Mouse (Mus musculus) myocyte (in vitro differentiated cells): Measurements from ENCODE around the gene Gm20716. TPM values are rescaled to one million over a fixed set of nuclear protein-coding genes. Genes with fewer than 3 reads are reported as not detected.
"Not testable (repeated sequence)": the region's sequence is repeated elsewhere in the genome, so short reads cannot be mapped to it uniquely, and the experiment has no call there.

Source experiments
- H3K27me3 ChIP-seq: one replicate; pipeline ENCODE4 v1.6.1; 2011; ENCODE audit not compliant: control insufficient read depth, insufficient read depth, insufficient read length
- H3K36me3 ChIP-seq: one replicate; pipeline ENCODE4 v1.6.1; 2011; ENCODE audit not compliant: control insufficient read depth, insufficient read depth
- H3K4me2 ChIP-seq: one replicate; pipeline ENCODE4 v1.6.1; 2011; ENCODE audit warnings: low read depth, control low read depth
- H3K4me3 ChIP-seq: one replicate; pipeline ENCODE4 v1.5.1; 2011; ENCODE audit warnings: mild to moderate bottlenecking, control low read depth, moderate library complexity
- H3K79me2 ChIP-seq: one replicate; pipeline ENCODE4 v1.6.1; 2011; ENCODE audit not compliant: control insufficient read depth, insufficient read depth
- H3ac ChIP-seq: one replicate; pipeline ENCODE4 v1.6.1; 2011; ENCODE audit not compliant: control insufficient read depth, insufficient read length
- CEBPB ChIP-seq: IDR thresholded peaks from 2 replicates; pipeline ENCODE4 v1.6.1; 2011; ENCODE audit warnings: mild to moderate bottlenecking, moderate library complexity; ENCODE audit not compliant: poor library complexity, insufficient read depth, severe bottlenecking
- E2F4 ChIP-seq: IDR thresholded peaks from one replicate; pipeline ENCODE4 v1.6.1; 2011; ENCODE audit warnings: mild to moderate bottlenecking, control low read depth, moderate library complexity; ENCODE audit not compliant: insufficient read depth
- MAX ChIP-seq: IDR thresholded peaks from one replicate; pipeline ENCODE4 v1.6.1; 2011; ENCODE audit warnings: low read depth, mild to moderate bottlenecking, control low read depth
- MYOD1 ChIP-seq, 3 experiments: IDR thresholded peaks; one replicate each; pipeline ENCODE4 v1.6.1; 2011; ENCODE audit warnings: control low read depth in 2 of 3, low read depth in 2 of 3, mild to moderate bottlenecking in 2 of 3, moderate library complexity in 1 of 3; ENCODE audit not compliant: insufficient read length in 2 of 3, control insufficient read depth in 1 of 3
- MYOG ChIP-seq, 3 experiments: IDR thresholded peaks; one replicate each; pipeline ENCODE4 v1.6.1; 2011; ENCODE audit warnings: control low read depth in 2 of 3, low read depth in 2 of 3, mild to moderate bottlenecking in 2 of 3; ENCODE audit not compliant: insufficient read length in 2 of 3, control insufficient read depth in 1 of 3, insufficient read depth in 1 of 3
- POLR2A ChIP-seq: IDR thresholded peaks from one replicate; pipeline ENCODE4 v1.6.1; 2011; ENCODE audit warnings: low read depth, mild to moderate bottlenecking, control low read depth, moderate library complexity; ENCODE audit not compliant: insufficient read length
- POLR2AphosphoS2 ChIP-seq: IDR thresholded peaks from one replicate; pipeline ENCODE4 v1.6.1; 2011; ENCODE audit warnings: low read depth, control low read depth; ENCODE audit not compliant: insufficient read length
- REST ChIP-seq: IDR thresholded peaks from one replicate; pipeline ENCODE4 v1.6.1; 2011; ENCODE audit warnings: mild to moderate bottlenecking, control low read depth, moderate library complexity; ENCODE audit not compliant: insufficient read depth, insufficient read length
- SRF ChIP-seq: IDR thresholded peaks from one replicate; pipeline ENCODE4 v1.6.1; 2011; ENCODE audit warnings: low read depth; ENCODE audit not compliant: control insufficient read depth, insufficient read length
- TCF12 ChIP-seq: IDR thresholded peaks from one replicate; pipeline ENCODE4 v1.6.1; 2011; ENCODE audit warnings: mild to moderate bottlenecking, control low read depth; ENCODE audit not compliant: poor library complexity, insufficient read depth, severe bottlenecking
- TCF3 ChIP-seq: IDR thresholded peaks from one replicate; pipeline ENCODE4 v1.6.1; 2011; ENCODE audit warnings: low read depth, control low read depth; ENCODE audit not compliant: insufficient read length
- USF1 ChIP-seq: IDR thresholded peaks from one replicate; pipeline ENCODE4 v1.6.1; 2011; ENCODE audit warnings: low read depth, mild to moderate bottlenecking, control low read depth, moderate library complexity
- polyA plus RNA-seq: library from polyadenylated mRNA; unstranded; fragments of >200 nt; fragmentation: generic; extraction: Trizol; gene quantifications from one replicate; pipeline ENCODE4 v1.2.1, GENCODE M21; 2012; ENCODE audit warnings: missing spikeins

Gm20716 gene
- polyA plus RNA-seq, 1 experiment = 24.4 TPM

DNA sequence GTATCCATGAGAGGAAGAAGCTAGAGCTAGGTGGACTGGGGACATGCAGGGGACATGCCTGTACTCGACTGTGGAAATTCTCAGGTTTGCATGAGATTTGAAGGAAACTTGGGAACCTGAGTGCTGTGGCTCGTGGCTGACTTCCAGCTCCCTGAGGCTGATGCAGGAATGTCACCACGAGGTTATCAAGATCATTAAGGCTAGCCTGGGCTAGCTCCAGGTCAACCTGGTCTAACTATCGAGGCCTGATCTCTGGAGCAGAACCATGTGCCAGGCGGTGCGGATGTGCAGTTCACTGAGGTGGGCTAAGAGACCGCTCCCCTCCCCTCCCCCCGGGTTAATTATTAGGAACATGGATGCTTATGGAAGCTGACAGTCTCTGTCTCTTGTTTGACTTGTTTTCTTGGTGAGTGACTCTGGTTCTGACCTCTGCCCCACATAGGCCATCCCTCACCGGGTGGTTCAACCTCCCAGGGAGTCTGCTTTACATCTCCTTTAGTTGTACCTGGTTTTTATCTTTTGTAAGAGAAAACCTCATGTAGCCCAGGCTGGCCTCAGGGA, 69.7 kb downstream of the Gm20716 start:
- Histone ChIP-seq H3K79me2 (no peaks in the 10 kb centered on the region), H3K4me3 (no peak overlapping the region), H3K4me2 (no peak overlapping the region), H3K36me3 (no peaks in the 10 kb centered on the region), H3K27me3 (no peaks in the 10 kb centered on the region), H3ac (no peak overlapping the region)
- TF ChIP-seq POLR2AphosphoS2 (no peak), MYOD1 (IDR thresholded peaks at IDR 0.05; ENCODE audit: control insufficient read depth in 1 of 3, insufficient read length in 2 of 3, low read depth in 2 of 3) (no peak), USF1 (no peak), E2F4 (no peak), POLR2A (no peak), CEBPB (no peak), REST (no peak), MAX (no peak), SRF (no peak), TCF12 (no peak), TCF3 (no peak), MYOG (IDR thresholded peaks at IDR 0.05; ENCODE audit: control insufficient read depth in 1 of 3, insufficient read depth in 1 of 3, insufficient read length in 2 of 3, low read depth in 2 of 3) (no peak)

DNA sequence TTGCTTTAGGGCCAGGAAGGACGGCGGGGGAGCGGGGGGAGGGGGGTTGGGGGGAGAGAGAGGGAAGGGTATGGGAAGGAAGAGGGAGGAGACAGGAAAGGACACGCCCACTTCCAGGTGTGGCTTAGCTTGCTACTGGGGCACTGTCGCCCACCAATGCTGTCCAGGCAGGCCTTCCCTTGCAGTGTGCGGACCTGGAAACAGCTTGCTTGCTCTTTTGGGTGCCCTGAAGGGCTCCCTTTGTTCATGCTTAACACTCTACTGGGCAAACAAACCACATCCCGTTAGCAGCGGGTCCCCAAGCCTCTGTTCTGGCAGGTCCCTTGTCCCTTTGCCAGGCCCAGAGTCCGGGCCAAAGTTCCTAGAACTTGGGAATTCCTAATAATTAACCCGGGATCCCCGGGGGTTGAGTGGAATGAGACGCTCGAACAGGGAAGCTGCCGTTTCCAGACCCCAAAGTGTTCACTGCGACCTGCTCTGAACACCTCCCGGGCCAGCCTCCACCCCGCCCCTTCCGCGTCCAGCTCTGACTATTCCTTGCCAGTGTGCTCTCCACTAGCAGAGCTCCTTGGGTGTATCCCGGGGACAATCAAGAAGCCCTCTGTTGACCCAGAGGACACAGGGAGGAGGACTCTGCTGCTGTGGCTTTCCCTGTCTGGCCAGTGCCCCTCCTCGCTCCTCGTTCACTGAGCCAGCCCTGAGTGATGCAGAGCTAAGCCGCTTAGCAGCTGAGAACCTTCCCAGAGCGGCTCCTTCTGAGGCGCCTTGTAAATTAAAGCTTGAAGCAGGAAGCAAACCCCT, 71.1 kb downstream of the Gm20716 start:
- Histone ChIP-seq H3K27me3 (no peaks in the 10 kb centered on the region), H3K4me2 (no peak overlapping the region), H3K79me2 (no peaks in the 10 kb centered on the region), H3K4me3 (no peak overlapping the region), H3ac (no peak overlapping the region), H3K36me3 (no peaks in the 10 kb centered on the region)
- TF ChIP-seq MAX = no peak
- TF ChIP-seq USF1 = no peak
- no peak for TF ChIP-seq CEBPB
- no peak for TF ChIP-seq E2F4
- TF ChIP-seq POLR2AphosphoS2 = no peak
- no peak for TF ChIP-seq MYOG (IDR thresholded peaks at IDR 0.05; ENCODE audit: control insufficient read depth in 1 of 3, insufficient read depth in 1 of 3, insufficient read length in 2 of 3, low read depth in 2 of 3)
- no peak for TF ChIP-seq REST
- no peak for TF ChIP-seq TCF3
- TF ChIP-seq POLR2A = no peak
- no peak for TF ChIP-seq TCF12

DNA sequence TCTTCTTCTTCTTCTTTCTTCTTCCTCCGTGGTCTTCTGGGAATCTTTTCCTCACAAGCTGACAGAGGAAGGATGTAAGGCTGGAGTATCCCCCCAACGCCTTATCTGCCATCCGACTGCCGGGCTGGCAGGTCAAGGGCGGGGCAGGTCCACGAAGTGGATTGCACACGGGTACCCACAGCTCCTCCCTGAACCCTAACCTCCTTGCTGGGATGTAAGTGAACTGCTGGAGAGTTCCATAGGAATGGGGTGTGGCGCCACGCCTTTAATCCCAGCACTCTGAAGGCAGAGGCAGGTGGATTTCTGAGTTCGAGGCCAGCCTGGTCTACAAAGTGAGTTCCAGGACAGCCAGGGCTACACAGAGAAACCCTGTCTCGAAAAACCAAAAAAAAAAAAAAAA, 72.2 kb downstream of the Gm20716 start:
- not testable (repeated sequence) for H3K79me2 ChIP-seq, H3K4me2 ChIP-seq, H3K36me3 ChIP-seq, H3K4me3 ChIP-seq, H3K27me3 ChIP-seq, H3ac ChIP-seq

DNA sequence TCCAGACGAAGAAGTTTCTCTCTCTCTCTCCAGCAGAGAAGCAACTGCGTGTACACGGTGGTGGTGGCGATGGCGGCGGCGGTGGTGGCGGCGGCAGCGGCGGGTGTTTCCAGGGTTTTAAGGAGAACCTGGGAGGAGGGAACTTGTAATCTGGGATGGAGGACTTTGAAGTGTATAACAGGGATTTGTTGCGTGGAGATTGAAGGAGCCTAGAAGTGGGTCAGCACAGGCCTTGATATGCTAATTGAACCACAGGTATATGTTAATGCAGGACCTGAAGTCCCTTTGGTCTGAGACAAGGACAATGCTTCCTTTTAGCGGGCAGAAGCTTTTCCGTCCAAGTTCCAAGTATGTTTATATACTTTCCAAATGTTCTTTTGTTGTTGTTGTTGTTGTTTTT, 73.8 kb downstream of the Gm20716 start:
- Histone ChIP-seq H3K36me3 (no peaks in the 10 kb centered on the region), H3K27me3 (no peaks in the 10 kb centered on the region), H3K4me2 (no peak overlapping the region), H3ac (no peak overlapping the region), H3K79me2 (no peaks in the 10 kb centered on the region), H3K4me3 (no peak overlapping the region)
- no peak for TF ChIP-seq E2F4
- no peak for TF ChIP-seq MYOD1 (IDR thresholded peaks at IDR 0.05; ENCODE audit: control insufficient read depth in 1 of 3, insufficient read length in 2 of 3, low read depth in 2 of 3)
- TF ChIP-seq CEBPB = no peak

GRCm38 (mm10) chr2:168155666-168156065, 74.5 kb downstream of the Gm20716 start:
- Histone ChIP-seq H3K79me2 (no peaks in the 10 kb centered on the region), H3ac (no peak overlapping the region), H3K36me3 (no peaks in the 10 kb centered on the region), H3K4me3 (no peak overlapping the region), H3K4me2 (no peak overlapping the region), H3K27me3 (no peaks in the 10 kb centered on the region)
- no peak for TF ChIP-seq MYOG (IDR thresholded peaks at IDR 0.05; ENCODE audit: control insufficient read depth in 1 of 3, insufficient read depth in 1 of 3, insufficient read length in 2 of 3, low read depth in 2 of 3)
- TF ChIP-seq POLR2AphosphoS2 = no peak
- no peak for TF ChIP-seq REST
- TF ChIP-seq MAX = no peak
- TF ChIP-seq MYOD1 (IDR thresholded peaks at IDR 0.05; ENCODE audit: control insufficient read depth in 1 of 3, insufficient read length in 2 of 3, low read depth in 2 of 3) = no peak
- TF ChIP-seq E2F4 = no peak
- no peak for TF ChIP-seq CEBPB
- no peak for TF ChIP-seq TCF3
- TF ChIP-seq POLR2A = no peak
- TF ChIP-seq SRF = no peak
- no peak for TF ChIP-seq USF1
- no peak for TF ChIP-seq TCF12
